Mouse (Mus musculus): ENCODE results near the gene Pold4. TPM values are rescaled to one million over a fixed set of nuclear protein-coding genes. Genes with fewer than 3 reads are reported as not detected.
A peak's percentile ranks its signal among the peaks of the same experiment; 100 is the strongest.

The Pold4 gene
- polyA plus RNA-seq, 1 experiment from 2014 or later = 19.9 TPM

DNA sequence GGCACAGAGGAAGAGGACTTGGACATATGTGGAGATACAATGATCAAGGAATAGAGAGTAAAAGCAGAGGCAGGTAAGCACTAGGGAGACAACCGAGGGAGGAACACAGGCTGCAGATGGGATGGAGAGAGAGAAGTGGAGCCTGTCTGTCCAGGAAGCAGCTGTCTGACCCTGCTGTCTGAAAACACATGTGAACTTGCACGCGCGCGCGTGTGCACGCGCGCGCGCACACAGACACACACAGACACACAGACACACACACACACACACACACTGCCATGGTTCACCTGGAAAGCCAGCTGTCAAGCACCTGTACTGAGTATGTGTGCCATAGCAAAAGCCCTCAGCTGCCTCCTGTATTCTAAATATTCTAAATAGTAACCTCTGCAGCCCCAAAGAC is 13.4 kb upstream of the Pold4 start:
- Histone ChIP-seq H3K36me3 (no peaks in the 10 kb centered on the region), H3K9ac (0 out of 2 replicates have a peak overlapping the region, but pooled peaks have one; percentile 38), H3K4me2 (no peak overlapping the region), H3K4me1 (peaks cover 78% of the 10 kb centered on the region), H3K4me3 (no peak overlapping the region), H3K27me3 (replicated peaks) (peaks cover 89% of the 10 kb centered on the region), H3K9me3 (no peaks in the 10 kb centered on the region), H3K27ac (replicated peaks) (no peak overlapping the region)
- no peak for ATAC-seq (ENCODE audit: extremely low read depth, insufficient number of reproducible peaks, low FRiP score, low TSS enrichment)
- WGBS = 70% methylated on average over 4 of the region's 11 CpGs

DNA sequence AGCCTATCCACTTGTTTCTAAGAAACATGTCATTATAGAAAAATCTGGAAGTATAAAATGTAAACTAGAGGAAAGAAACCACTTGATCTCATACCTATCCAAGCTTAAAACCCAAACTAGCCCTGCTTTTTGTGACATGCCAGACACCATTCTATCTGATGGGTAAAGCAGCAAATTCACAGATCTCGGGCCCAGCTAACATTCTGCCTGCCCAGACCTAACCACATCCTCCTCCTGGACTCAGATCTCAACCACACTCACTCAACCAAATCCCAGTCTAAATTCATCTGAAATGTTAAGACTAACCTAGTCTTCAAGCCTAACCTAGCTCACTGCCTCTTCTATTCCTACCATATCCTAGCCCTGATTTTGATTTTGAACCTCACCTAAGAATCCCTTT is 12.9 kb upstream of the Pold4 start:
- Histone ChIP-seq H3K9ac (no peak overlapping the region), H3K36me3 (no peaks in the 10 kb centered on the region), H3K9me3 (no peaks in the 10 kb centered on the region), H3K27me3 (replicated peaks) (peaks cover 86% of the 10 kb centered on the region), H3K27ac (replicated peaks) (no peak overlapping the region), H3K4me2 (no peak overlapping the region), H3K4me1 (peaks cover 73% of the 10 kb centered on the region), H3K4me3 (no peak overlapping the region)
- no peak for ATAC-seq (ENCODE audit: extremely low read depth, insufficient number of reproducible peaks, low FRiP score, low TSS enrichment)
- WGBS = 60% methylated on average over 1 of the region's 1 CpGs

DNA sequence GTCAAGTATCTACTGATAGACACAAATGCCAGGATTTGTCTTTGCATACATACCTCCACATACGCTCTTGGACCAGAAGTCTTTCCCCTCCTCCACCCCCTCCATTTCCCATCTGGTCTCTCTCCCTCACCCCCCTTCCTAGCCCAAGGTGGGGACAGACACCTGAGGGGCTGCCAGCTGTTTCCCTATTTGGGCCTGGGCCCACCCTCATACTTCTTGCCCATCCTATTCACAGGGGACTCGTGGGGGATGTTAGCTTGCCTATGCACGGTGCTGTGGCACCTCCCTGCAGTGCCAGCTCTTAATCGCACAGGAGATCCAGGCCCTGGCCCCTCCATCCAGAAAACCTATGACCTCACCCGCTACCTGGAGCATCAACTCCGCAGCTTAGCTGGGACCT is 11.8 kb upstream of the Pold4 start:
- Histone ChIP-seq H3K36me3 (no peaks in the 10 kb centered on the region), H3K27me3 (replicated peaks) (peaks cover 81% of the 10 kb centered on the region), H3K4me1 (peaks cover 61% of the 10 kb centered on the region), H3K9me3 (no peaks in the 10 kb centered on the region), H3K9ac (0 out of 2 replicates have a peak overlapping the region, but pooled peaks have one; percentile 50), H3K4me3 (no peak overlapping the region), H3K27ac (replicated peaks) (no peak overlapping the region), H3K4me2 (no peak overlapping the region)
- 77% methylated on average over 6 of the region's 6 CpGs for WGBS
- no peak for ATAC-seq (ENCODE audit: extremely low read depth, insufficient number of reproducible peaks, low FRiP score, low TSS enrichment)

DNA sequence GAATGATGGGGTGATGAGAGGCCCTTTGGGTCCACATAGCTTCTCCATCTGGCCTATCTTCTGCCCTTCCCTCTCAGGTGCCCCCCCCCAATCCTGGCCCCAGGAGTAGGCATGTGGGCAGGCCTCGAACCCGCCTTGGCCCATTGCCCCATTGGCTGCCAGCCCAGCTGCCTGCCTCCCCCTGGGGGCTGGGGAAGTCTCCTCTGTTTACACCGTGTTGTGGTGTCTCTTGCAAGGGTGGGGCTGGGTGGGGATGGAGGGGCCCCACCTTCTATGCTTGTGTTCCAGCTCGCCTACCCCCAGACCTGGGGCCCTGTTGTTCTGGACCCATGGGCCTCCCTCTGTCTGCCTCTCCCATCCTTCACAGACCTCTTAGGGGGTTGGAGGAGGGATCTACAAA is 11.3 kb upstream of the Pold4 start:
- peak overlapping the region; percentile 50 for H3K9ac ChIP-seq
- H3K9me3 ChIP-seq = no peaks in the 10 kb centered on the region
- peak overlapping the region; percentile 40; the same call in 1 of the 2 replicates for H3K4me2 ChIP-seq
- peaks cover 57% of the 10 kb centered on the region for H3K4me1 ChIP-seq
- H3K36me3 ChIP-seq = no peaks in the 10 kb centered on the region
- ATAC-seq (ENCODE audit: extremely low read depth, insufficient number of reproducible peaks, low FRiP score, low TSS enrichment) = no peak
- WGBS = 30% methylated on average over 3 of the region's 4 CpGs
- no peak overlapping the region for H3K4me3 ChIP-seq
- H3K27ac ChIP-seq (replicated peaks) = peak overlapping the region; percentile 8; the same call in 1 of the 2 replicates
- H3K27me3 ChIP-seq (replicated peaks) = peaks cover 76% of the 10 kb centered on the region

DNA sequence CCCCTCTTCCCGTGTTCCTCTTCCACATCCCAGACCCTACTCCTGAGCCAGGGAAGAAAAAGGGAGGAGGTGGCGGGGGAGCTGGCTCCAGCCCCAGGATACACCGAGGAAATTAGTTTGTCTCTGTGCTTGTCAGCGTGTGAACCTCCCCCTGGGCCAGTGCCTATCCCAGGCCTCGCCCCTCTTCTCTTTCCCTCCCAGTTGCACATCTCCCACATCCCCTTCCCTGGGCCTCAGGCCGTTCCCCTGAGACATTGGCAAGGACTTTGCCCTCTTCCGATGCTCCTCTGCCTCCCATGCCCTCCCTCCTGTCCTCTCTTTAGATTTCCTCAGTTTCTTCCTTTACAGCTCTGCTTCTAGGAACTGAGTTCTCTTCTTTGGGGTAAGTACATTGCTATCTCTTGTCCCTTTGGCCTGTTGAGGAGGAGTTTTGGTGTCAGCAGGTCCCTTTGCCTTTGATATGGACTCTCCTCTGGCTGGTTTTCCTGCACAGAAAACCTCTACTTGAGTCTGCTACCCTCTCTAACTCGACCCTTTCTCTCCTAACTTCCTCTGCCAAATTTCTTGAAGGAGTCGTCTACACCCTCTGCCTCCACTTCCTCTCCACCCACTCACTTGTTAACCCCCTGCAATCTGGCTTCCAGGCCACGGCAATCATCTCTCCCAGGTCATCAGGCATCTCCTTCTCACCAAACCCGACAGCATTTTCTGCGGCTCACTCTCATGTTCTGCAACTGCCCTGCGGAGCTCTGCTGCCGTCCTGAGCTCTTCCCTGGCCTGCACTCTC is 10.5 kb upstream of the Pold4 start:
- peak; percentile 29; the same call in 1 of the 2 replicates for ATAC-seq (ENCODE audit: extremely low read depth, insufficient number of reproducible peaks, low FRiP score, low TSS enrichment)
- Histone ChIP-seq H3K9me3 (no peaks in the 10 kb centered on the region), H3K27me3 (replicated peaks) (peaks cover 74% of the 10 kb centered on the region), H3K9ac (peak overlapping the region; percentile 50), H3K4me3 (no peak overlapping the region), H3K36me3 (no peaks in the 10 kb centered on the region), H3K27ac (replicated peaks) (peak overlapping the region; percentile 54), H3K4me1 (peaks cover 51% of the 10 kb centered on the region), H3K4me2 (peak overlapping the region; percentile 40)
- WGBS = 33% methylated on average over 14 of the region's 14 CpGs

DNA sequence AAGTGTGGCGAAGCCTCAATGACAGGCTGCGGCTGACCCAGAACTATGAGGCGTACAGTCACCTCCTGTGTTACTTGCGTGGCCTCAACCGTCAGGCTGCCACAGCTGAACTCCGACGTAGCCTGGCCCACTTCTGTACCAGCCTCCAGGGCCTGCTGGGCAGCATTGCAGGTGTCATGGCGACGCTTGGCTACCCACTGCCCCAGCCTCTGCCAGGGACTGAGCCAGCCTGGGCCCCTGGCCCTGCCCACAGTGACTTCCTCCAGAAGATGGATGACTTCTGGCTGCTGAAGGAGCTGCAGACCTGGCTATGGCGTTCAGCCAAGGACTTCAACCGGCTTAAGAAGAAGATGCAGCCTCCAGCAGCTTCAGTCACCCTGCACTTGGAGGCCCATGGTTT is 9.5 kb upstream of the Pold4 start:
- 72% methylated on average over 11 of the region's 11 CpGs for WGBS
- no peaks in the 10 kb centered on the region for H3K9me3 ChIP-seq
- peaks cover 70% of the 10 kb centered on the region for H3K27me3 ChIP-seq (replicated peaks)
- H3K27ac ChIP-seq (replicated peaks) = no peak overlapping the region
- no peaks in the 10 kb centered on the region for H3K36me3 ChIP-seq
- no peak for ATAC-seq (ENCODE audit: extremely low read depth, insufficient number of reproducible peaks, low FRiP score, low TSS enrichment)
- H3K4me3 ChIP-seq = no peak overlapping the region
- H3K4me2 ChIP-seq = no peak overlapping the region
- no peak overlapping the region; the same call in 1 of the 2 replicates for H3K9ac ChIP-seq
- H3K4me1 ChIP-seq = peaks cover 41% of the 10 kb centered on the region

DNA sequence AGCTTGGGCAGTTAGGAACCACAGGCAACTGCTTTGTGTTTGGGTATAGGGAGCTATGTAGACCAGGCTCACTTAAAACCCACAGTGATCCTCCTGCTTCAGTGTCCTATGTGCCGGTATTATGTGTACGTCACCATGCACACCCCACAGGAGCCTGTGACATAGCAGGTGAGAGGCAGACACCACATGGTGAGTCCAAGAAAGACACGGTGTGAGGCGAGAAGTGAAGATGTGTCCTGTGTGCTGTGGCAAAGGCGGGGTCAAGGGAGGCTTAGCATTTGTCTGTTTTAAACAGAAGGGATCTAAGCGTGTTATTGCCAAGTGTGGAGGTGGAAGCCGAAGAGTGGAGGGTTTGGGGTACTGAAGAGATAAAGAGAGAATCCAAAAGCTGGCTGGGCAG is 4.9 kb upstream of the Pold4 start:
- no peak overlapping the region for H3K4me2 ChIP-seq
- no peak overlapping the region for H3K4me3 ChIP-seq
- no peak overlapping the region for H3K9ac ChIP-seq
- peaks cover 19% of the 10 kb centered on the region for H3K4me1 ChIP-seq
- H3K27ac ChIP-seq (replicated peaks) = no peak overlapping the region
- 79% methylated on average over 7 of the region's 7 CpGs for WGBS
- no peak for ATAC-seq (ENCODE audit: extremely low read depth, insufficient number of reproducible peaks, low FRiP score, low TSS enrichment)
- H3K27me3 ChIP-seq (replicated peaks) = peaks cover 53% of the 10 kb centered on the region
- H3K9me3 ChIP-seq = no peaks in the 10 kb centered on the region
- no peaks in the 10 kb centered on the region for H3K36me3 ChIP-seq

DNA sequence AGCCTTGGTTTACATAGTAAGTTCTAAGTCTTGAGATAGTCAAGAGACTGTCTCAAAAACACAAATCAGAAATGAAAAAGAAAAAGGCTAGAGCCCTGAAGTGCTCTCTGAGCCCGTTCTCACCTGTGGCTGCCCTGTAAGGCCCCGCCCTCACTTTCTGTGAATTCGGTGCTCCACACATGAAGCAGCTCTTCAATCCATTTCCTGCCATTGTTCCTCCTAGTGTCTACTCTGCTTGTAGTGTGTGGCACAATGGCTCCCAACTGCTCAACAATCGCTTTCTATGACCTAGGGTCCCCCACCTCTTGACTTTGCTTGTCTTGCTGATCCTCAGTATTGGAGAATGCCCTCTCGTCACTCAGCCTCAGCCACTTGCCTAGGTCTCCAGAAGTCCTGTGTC is 4.3 kb upstream of the Pold4 start:
- Histone ChIP-seq H3K9ac (0 out of 2 replicates have a peak overlapping the region, but pooled peaks have one; percentile 42), H3K4me2 (no peak overlapping the region), H3K27me3 (replicated peaks) (peaks cover 46% of the 10 kb centered on the region), H3K27ac (replicated peaks) (no peak overlapping the region), H3K9me3 (no peaks in the 10 kb centered on the region), H3K36me3 (no peaks in the 10 kb centered on the region), H3K4me1 (peaks cover 17% of the 10 kb centered on the region), H3K4me3 (no peak overlapping the region)
- ATAC-seq (ENCODE audit: extremely low read depth, insufficient number of reproducible peaks, low FRiP score, low TSS enrichment) = no peak
- 51% methylated on average over 5 of the region's 5 CpGs for WGBS

DNA sequence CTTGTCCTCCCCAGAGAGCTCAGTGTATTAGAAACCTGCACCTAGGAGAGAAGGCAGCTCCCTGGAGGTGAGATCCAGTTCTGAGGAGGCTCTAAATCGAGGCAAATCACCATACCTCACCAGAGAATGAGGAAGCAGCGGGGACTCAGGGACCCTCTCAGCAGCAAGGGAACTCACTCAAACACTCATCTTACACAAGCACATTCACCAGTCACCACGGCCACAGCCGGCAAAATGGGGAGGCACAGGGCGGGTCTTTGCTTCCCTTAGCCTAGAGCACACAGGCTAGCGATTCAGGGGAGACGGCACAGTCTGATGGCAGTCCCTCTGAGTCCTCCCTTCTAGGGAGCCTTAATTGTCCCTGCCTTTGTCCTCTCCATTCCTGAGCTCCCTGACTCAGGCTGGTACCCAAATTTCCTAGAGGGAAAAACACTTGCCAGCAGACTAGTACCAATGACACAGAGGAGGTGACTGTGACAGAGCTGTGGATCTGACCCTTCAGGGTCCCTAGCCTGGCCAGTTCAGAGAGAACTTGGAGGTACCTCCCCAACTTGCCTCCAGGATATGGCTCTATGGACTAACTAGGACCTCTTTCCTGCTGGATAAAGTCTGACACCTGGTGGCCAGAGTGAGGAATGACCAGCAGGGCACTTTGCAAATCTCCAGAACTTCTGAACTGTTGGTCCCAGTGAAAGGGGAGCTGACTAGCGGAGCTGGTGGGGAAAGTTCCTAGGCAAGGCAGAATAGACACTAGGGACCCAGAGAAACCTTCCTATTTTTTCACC is 3.6 kb upstream of the Pold4 start:
- Histone ChIP-seq H3K27ac (replicated peaks) (no peak overlapping the region), H3K36me3 (no peaks in the 10 kb centered on the region), H3K4me1 (peaks cover 20% of the 10 kb centered on the region), H3K4me2 (no peak overlapping the region), H3K9me3 (no peaks in the 10 kb centered on the region), H3K27me3 (replicated peaks) (peaks cover 40% of the 10 kb centered on the region), H3K9ac (0 out of 2 replicates have a peak overlapping the region, but pooled peaks have one; percentile 42), H3K4me3 (no peak overlapping the region)
- WGBS = 12% methylated on average over 8 of the region's 8 CpGs
- peak; percentile 19; the same call in 1 of the 2 replicates for ATAC-seq (ENCODE audit: extremely low read depth, insufficient number of reproducible peaks, low FRiP score, low TSS enrichment)

DNA sequence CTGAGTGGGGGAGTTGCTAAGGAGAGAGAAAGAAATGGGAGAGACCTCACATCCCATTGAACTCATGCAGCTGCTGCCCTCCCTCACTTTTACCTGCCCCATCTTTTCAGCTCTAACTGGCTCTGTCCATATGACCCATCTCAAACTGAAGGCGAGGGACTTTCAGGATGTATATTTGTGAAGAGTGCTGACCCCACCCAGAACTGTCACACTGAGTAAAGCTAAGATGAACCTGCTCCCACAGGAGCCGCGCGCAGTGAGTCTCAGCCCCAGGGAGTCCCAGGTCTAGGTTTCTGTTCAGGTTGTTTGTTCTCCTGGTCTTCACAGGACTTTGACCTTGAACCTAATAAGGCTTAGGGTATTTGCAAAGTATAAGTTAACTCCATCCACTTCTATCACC is 2.8 kb upstream of the Pold4 start:
- no peaks in the 10 kb centered on the region for H3K9me3 ChIP-seq
- peaks cover 20% of the 10 kb centered on the region for H3K4me1 ChIP-seq
- 72% methylated on average over 4 of the region's 4 CpGs for WGBS
- H3K27ac ChIP-seq (replicated peaks) = no peak overlapping the region
- no peak for ATAC-seq (ENCODE audit: extremely low read depth, insufficient number of reproducible peaks, low FRiP score, low TSS enrichment)
- H3K9ac ChIP-seq = no peak overlapping the region
- H3K27me3 ChIP-seq (replicated peaks) = peaks cover 36% of the 10 kb centered on the region
- no peaks in the 10 kb centered on the region for H3K36me3 ChIP-seq
- no peak overlapping the region for H3K4me2 ChIP-seq
- no peak overlapping the region for H3K4me3 ChIP-seq

DNA sequence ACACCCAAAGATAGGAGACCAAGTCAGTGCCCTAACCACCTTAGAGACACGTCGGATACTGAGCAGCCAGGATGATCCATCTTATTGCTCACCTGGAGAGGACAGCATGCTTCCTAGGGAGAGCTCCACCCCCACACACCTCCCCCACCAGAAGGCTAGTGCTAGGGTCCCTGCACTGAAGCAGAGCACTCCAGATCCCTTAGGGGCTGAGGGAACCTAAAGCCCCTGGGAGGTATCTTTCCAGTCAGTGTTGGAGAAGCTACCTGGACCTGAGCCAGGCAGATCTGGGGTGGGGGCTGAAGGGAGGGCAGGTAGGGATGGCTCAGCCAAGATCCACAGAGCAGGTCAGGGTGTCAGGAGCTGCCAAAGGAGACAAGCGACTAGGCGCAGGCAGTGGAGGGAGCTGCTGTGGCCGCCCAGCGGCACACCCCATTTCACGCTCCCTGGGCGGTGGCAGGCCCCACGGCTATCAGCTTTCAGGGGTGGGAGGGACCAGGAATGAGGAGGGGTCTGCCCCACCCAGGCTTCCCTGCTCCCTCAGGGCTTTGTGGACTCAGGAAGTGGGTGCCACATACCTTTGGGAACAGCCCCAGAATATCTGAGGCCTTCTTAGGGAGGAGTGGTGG is 2.1 kb upstream of the Pold4 start:
- peaks cover 34% of the 10 kb centered on the region for H3K27me3 ChIP-seq (replicated peaks)
- no peak overlapping the region for H3K4me3 ChIP-seq
- no peaks in the 10 kb centered on the region for H3K9me3 ChIP-seq
- 40% methylated on average over 9 of the region's 9 CpGs for WGBS
- H3K36me3 ChIP-seq = no peaks in the 10 kb centered on the region
- no peak for ATAC-seq (ENCODE audit: extremely low read depth, insufficient number of reproducible peaks, low FRiP score, low TSS enrichment)
- peaks cover 20% of the 10 kb centered on the region for H3K4me1 ChIP-seq
- H3K4me2 ChIP-seq = no peak overlapping the region
- H3K9ac ChIP-seq = no peak overlapping the region
- no peak overlapping the region for H3K27ac ChIP-seq (replicated peaks)
